Mouse (Mus musculus) lung, embryonic 14.5 days (tissue): ENCODE measurements around the gene Trim39. TPM values are rescaled to one million over a fixed set of nuclear protein-coding genes. Genes with fewer than 3 reads are reported as not detected.
A peak's percentile ranks its signal among the peaks of the same experiment; 100 is the strongest.
"Not testable (repeated sequence)": the region's sequence is repeated elsewhere in the genome, so short reads cannot be mapped to it uniquely, and the experiment has no call there.

Experiments
- ATAC-seq: fragments of 200-750 bp; cut with Nextera tagmentation; 2 replicates; pipeline ENCODE4 v1.8.0; 2017; ENCODE audit warnings: mild to moderate bottlenecking, moderate TSS enrichment, moderate library complexity; ENCODE audit not compliant: insufficient read depth
- DNase-seq: peaks from one replicate; pipeline ENCODE4 v3.0.0-alpha.2; 2015
- H3K27ac ChIP-seq: fragments of 300-500 bp; sonication (generic); 2 replicates; pipeline ENCODE4 v1.5.1; 2014; ENCODE audit warnings: low read depth, mild to moderate bottlenecking, moderate library complexity
- H3K27me3 ChIP-seq: fragments of 300-500 bp; sonication (generic); 2 replicates; pipeline ENCODE4 v1.6.1; 2014; ENCODE audit warnings: low read length, control low read depth; ENCODE audit not compliant: insufficient read depth
- H3K36me3 ChIP-seq: fragments of 300-500 bp; sonication (generic); 2 replicates; pipeline ENCODE4 v1.6.1; 2014; ENCODE audit warnings: control low read depth; ENCODE audit not compliant: insufficient read depth
- H3K4me1 ChIP-seq: fragments of 300-500 bp; sonication (generic); 2 replicates; pipeline ENCODE4 v1.6.1; 2014; ENCODE audit warnings: antibody characterized with exemption, control low read depth; ENCODE audit not compliant: insufficient read depth
- H3K4me2 ChIP-seq: fragments of 300-500 bp; sonication (generic); 2 replicates; pipeline ENCODE4 v1.6.1; 2014; ENCODE audit warnings: mild to moderate bottlenecking
- H3K4me3 ChIP-seq: fragments of 300-500 bp; sonication (generic); 2 replicates; pipeline ENCODE4 v1.5.1; 2014; ENCODE audit warnings: low read depth, low read length
- H3K9ac ChIP-seq: fragments of 300-500 bp; sonication (generic); 2 replicates; pipeline ENCODE4 v1.6.1; 2014
- H3K9me3 ChIP-seq: fragments of 300-500 bp; sonication (generic); 2 replicates; pipeline ENCODE4 v1.6.1; 2016; ENCODE audit warnings: low read depth, low read length, control low read depth
- CTCF ChIP-seq: IDR thresholded peaks from 2 replicates; pipeline ENCODE4 v1.5.1; 2016; ENCODE audit warnings: antibody characterized with exemption, low read depth
- WGBS: fragments of 180-500 bp; shearing (Covaris S2); extraction: QIAGEN DNeasy Blood & Tissue Kit; methylation state at CpG from one replicate; pipeline ENCODE4 v1.1.7; 2014; 5-methylcytosine and 5-hydroxymethylcytosine counted together
- polyA plus RNA-seq: library from polyadenylated mRNA; unstranded; fragments of >200 nt; fragmentation: Nextera tagmentation; extraction: Ambion mirVana; gene quantifications from 2 replicates; pipeline ENCODE4 v1.2.1, GENCODE M21; 2014

Gene Trim39
- polyA plus RNA-seq, result 15.8 and 15.9 TPM in 2 replicates

DNA sequence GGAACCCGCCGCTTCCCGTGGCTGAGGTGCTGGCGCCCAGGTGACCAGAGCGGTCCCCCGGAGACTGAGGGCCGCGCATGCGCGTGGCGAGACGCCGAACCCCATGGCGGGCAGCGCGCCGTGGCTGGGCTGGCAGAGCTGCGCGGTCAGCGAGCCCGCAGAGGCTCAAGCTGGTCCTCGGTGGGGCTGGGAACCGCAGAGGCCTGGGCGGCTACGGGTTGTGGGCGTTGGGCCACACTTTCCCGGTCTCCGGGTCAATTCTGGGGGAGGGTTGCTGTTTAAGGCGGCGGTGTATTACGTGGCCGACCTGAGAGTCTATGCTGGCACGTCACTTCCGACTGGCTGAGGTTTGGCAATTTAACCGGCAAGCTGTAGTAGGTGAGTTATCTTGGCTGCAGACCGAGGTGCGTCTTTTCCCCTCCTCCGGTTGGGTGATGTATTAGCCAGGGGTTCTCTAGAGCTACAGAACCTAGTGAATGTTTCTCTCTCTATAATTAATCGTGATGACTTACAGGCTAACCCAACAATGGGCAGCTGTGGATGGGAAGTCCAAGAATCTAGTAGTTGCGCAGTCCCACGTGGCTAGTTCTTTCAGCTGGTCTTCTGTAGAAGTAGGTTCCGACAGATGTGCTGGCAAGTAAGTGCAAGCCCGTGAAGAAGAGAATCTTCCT, at the start of gene Trim39:
Trim39 (minus strand) TSS at position 662 of the 671 bp plus-strand sequence.
- H3K27ac ChIP-seq, result peak within 1 kb of the TSS; percentile 94
- under 1% methylated on average over 43 of the region's 43 CpGs for WGBS
- no peak for TF ChIP-seq CTCF
- ATAC-seq, result peak; percentile 82
- DNase-seq, result peak; percentile 83
- H3K27me3 ChIP-seq, result no peaks in the 10 kb centered on the region
- H3K9me3 ChIP-seq, result no peaks in the 10 kb centered on the region
- H3K9ac ChIP-seq, result peak within 1 kb of the TSS; percentile 97
- H3K36me3 ChIP-seq, result peaks cover 42% of the 10 kb centered on the region
- H3K4me3 ChIP-seq, result peak within 1 kb of the TSS; percentile 90
- H3K4me2 ChIP-seq, result peak within 1 kb of the TSS; percentile 93
- peaks cover 13% of the 10 kb centered on the region for H3K4me1 ChIP-seq

DNA sequence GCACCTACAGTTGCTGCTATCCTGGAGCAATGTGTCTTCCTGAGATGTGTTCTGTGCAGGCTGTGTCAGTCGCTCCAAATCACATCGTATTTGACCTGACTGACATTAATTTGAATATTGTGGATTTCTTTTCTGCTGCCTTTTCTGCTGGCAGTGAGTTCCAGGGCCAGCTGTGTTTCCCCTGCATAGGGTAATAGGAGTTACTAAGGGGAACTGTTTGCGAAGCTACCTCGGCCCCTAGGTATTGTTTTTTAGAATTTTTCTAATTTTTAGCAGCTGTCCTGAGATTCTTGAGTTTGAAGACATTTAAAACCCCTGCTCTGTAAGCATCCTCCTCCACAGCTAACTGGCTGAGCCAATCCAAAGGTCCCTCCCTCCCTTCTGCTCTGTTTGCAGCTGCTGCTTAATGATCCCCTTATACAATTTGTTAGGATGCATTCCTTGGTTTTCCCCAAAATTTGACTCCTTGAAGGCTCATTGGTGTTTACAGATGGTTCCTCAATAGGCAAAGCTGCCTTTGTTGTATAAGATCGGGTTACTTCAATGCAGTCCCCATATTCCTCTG, 43.7 kb upstream of the Trim39 start:
- ATAC-seq (no peak), DNase-seq (peak; percentile 2)
- 25% methylated on average over 5 of the region's 5 CpGs for WGBS
- Histone ChIP-seq H3K27me3 (no peaks in the 10 kb centered on the region), H3K36me3 (no peaks in the 10 kb centered on the region), H3K9ac (no peak overlapping the region), H3K9me3 (no peaks in the 10 kb centered on the region), H3K4me2 (peak overlapping the region; percentile 83), H3K4me3 (peak overlapping the region; percentile 50), H3K4me1 (no peaks in the 10 kb centered on the region), H3K27ac (no peak overlapping the region)
- no peak for TF ChIP-seq CTCF

DNA sequence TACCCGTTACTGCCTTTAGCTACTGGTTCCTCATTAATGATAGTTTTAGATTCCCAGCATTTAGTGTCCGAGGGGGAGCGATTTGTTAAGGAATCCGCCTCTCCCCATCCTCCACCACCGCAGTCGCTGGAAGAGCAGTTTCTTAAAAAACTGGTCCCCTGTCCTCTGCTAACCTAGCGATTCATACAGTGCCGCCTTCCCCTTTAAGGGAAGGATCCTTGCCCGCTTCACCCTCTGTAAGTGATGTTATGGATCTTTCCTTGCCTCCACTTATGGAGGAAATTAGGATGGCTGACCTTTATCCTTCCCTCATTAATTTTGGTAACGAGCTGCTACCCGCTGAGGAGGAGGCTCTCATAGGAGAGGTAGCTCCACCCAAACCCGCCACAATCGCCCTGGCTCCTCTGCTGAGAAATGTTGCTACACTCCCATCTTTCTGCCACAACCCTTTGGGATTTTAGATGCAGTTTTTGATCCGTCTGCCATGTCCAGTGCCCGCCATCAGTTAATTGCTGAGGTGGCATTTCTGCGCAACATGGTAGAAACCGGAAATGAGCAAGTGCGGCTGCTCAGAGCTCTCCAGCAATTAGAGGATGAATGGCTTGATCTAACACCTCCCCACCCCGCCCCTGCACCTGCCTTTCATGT, 43.1 kb upstream of the Trim39 start:
- peak; percentile 83 for ATAC-seq
- H3K27ac ChIP-seq, result no peak overlapping the region

DNA sequence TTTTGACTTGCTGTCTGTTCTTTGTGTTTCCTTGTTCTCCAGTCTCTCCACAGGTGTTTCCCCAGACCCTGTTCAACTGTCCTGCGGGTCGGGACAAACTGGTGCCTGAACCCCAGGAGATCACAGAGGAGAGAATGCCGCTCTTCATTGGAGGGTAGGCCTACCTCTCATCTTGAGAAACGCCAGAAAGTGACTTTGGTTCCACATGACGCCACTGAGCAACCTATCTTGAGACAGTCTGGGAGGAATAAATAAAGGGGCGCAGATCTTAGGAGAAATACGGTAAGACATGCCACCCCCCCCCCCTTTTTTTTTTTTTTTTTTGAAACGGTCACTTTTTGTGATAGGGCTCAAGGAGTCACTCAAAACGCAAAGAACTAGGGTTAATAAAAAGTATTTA, 42.5 kb upstream of the Trim39 start:
- ATAC-seq (peak; percentile 75), DNase-seq (peak; percentile 65)
- no peak for TF ChIP-seq CTCF
- H3K4me2 ChIP-seq, result peak overlapping the region; percentile 83
- H3K27ac ChIP-seq, result no peak overlapping the region
- no peaks in the 10 kb centered on the region for H3K36me3 ChIP-seq
- H3K4me3 ChIP-seq, result peak overlapping the region; percentile 50
- H3K9me3 ChIP-seq, result no peaks in the 10 kb centered on the region
- H3K4me1 ChIP-seq, result no peaks in the 10 kb centered on the region
- 5% methylated on average over 9 of the region's 9 CpGs for WGBS
- H3K9ac ChIP-seq, result no peak overlapping the region
- H3K27me3 ChIP-seq, result no peaks in the 10 kb centered on the region

More for the DNA sequence above, 43.1 kb upstream of the Trim39 start:
- Histone ChIP-seq H3K36me3 (no peaks in the 10 kb centered on the region), H3K4me3 (peak overlapping the region; percentile 50), H3K4me1 (no peaks in the 10 kb centered on the region), H3K9ac (peak overlapping the region; percentile 62), H3K9me3 (no peaks in the 10 kb centered on the region), H3K27me3 (no peaks in the 10 kb centered on the region), H3K4me2 (peak overlapping the region; percentile 83)
- peak; percentile 63 for DNase-seq
- WGBS, result under 1% methylated on average over 19 of the region's 19 CpGs
- TF ChIP-seq CTCF, result no peak

DNA sequence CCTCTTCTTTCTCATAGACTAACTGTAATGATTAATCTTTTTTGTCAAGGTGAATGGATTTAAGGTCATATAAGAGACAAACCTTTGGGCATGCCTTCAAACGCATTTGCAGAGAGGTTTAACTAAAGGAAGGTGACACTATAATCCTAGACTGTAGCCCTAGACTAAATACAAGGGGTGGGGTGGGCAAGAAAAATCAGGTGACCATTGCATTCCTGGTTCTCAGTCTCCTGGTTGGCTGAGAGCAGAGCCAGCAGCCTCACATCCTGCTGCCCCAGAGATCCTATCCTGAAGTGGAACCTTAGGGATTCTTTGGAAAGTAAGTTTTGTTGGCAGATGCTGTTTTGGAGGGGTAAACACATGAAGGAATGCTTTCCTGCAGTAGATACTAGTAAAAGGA, 37.2 kb upstream of the Trim39 start:
- H3K4me1 ChIP-seq, result no peaks in the 10 kb centered on the region
- ATAC-seq, result no peak
- H3K36me3 ChIP-seq, result no peaks in the 10 kb centered on the region
- no peaks in the 10 kb centered on the region for H3K9me3 ChIP-seq
- H3K27ac ChIP-seq, result no peak overlapping the region
- WGBS, result 17% methylated on average over 1 of the region's 1 CpGs
- DNase-seq, result no peak
- no peak overlapping the region for H3K4me3 ChIP-seq
- no peak overlapping the region for H3K4me2 ChIP-seq
- H3K9ac ChIP-seq, result no peak overlapping the region
- H3K27me3 ChIP-seq, result no peaks in the 10 kb centered on the region
- no peak for TF ChIP-seq CTCF

DNA sequence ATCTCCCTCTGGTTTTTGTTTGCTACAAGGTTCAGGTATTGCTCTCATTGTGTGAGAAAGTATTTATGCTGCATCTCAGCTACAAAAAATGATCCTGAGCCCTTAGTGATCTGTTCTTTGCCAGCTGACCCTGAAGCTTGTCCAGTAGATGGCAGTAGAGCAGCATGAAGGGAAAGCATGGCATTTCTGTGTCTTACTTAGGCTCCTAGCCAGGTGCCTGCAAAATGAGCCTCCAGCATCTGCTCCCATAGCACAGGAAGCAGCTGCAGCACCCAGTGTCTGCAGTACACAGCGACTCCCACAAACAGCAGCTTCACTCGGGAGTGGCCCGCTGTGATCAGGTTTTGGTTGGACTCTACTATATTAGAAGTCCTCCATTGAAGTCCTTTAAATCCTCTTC, 36.8 kb upstream of the Trim39 start:
- peak; percentile 91 for DNase-seq
- H3K4me3 ChIP-seq, H3K9me3 ChIP-seq, H3K27ac ChIP-seq, H3K4me2 ChIP-seq, H3K4me1 ChIP-seq, H3K36me3 ChIP-seq, H3K9ac ChIP-seq, H3K27me3 ChIP-seq: not testable (repeated sequence)
- WGBS, result under 1% methylated on average over 3 of the region's 3 CpGs
- peak; percentile 17; the same call in 1 of the 2 replicates for ATAC-seq
- TF ChIP-seq CTCF, result peak; percentile 82

DNA sequence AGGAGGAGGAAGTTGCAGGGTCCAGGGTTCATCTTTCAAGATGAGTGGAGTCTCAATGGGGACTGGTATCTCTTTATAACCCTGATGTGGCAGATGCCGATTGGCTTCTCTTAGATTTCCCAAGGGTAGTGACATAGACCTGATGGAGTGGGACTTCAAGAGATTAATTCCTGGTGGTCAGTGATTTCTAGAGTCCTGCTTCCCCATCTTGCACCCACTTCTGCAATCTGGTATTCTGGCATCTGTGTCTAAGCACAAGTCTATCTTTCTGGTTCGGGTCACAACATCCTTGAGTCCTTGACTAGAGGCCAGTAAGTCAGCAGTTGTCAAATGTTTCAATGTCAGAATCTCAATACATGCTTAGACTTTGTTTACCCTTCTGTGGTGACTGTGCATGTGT, 14.3 kb upstream of the Trim39 start, which contains the start of gene H2-M10.2:
H2-M10.2 (minus strand) TSS at position 101 of the 400 bp plus-strand sequence.
- TF ChIP-seq CTCF, result no peak
- no peaks in the 10 kb centered on the region for H3K27me3 ChIP-seq
- H3K36me3 ChIP-seq, result peaks cover 4% of the 10 kb centered on the region; the same call in 1 of the 2 replicates
- DNase-seq, result no peak
- H3K9me3 ChIP-seq, result 0 out of 2 replicates have a peak, but pooled peaks cover 3% of the 10 kb centered on the region
- H3K4me3 ChIP-seq, result no peak within 1 kb of the TSS
- no peak within 1 kb of the TSS for H3K9ac ChIP-seq
- ATAC-seq, result no peak
- H3K4me2 ChIP-seq, result no peak within 1 kb of the TSS
- no peak within 1 kb of the TSS for H3K27ac ChIP-seq
- 90% methylated on average over 2 of the region's 2 CpGs for WGBS
- H3K4me1 ChIP-seq, result no peaks in the 10 kb centered on the region
